Mouse (Mus musculus) yolk sac, embryonic 10.5 days (tissue): ENCODE measurements around the gene Pip4k2b.

ENCODE experiments used
- DNase-seq: peaks from one replicate; pipeline ENCODE4 v3.0.0-alpha.2; 2017; ENCODE audit warnings: low spot score

The Pip4k2b gene

GRCm38 (mm10) chr11:97666221-97666620, 78.3 kb downstream of the Pip4k2b start:
- no peak for DNase-seq

GRCm38 (mm10) chr11:97665431-97665830, 79.1 kb downstream of the Pip4k2b start:
- no peak for DNase-seq
